Mouse (Mus musculus) spleen, adult 2 months (tissue): ENCODE measurements around the gene Wdr75.

Experiments used
- CTCF ChIP-seq: fragments of 200-500 bp; IDR thresholded peaks from 2 replicates; pipeline ENCODE4 v1.5.1; 2011; ENCODE audit warnings: mild to moderate bottlenecking, inconsistent platforms; ENCODE audit not compliant: insufficient read depth, insufficient read length, insufficient replicate concordance; ENCODE audit errors: extremely low read depth
- POLR2A ChIP-seq: fragments of 200-500 bp; IDR thresholded peaks from 2 replicates; pipeline ENCODE4 v1.6.1; 2011; ENCODE audit warnings: low read depth, low read length, inconsistent platforms

GRCm38 (mm10) chr1:45835362-45836063, 40.5 kb downstream of the Wdr75 start:
- TF ChIP-seq CTCF (no peak), POLR2A (no peak)
